Mouse (Mus musculus): Measurements from ENCODE around the gene Elmo3. TPM values are rescaled to one million over a fixed set of nuclear protein-coding genes. Genes with fewer than 3 reads are reported as not detected.
A peak's percentile ranks its signal among the peaks of the same experiment; 100 is the strongest.

Elmo3 gene
- polyA plus RNA-seq, 1 experiment = 49.6 TPM

- H3K27me3 ChIP-seq (replicated peaks; ENCODE audit: control insufficient read depth, insufficient read depth, low read length) = no peaks in the 10 kb centered on the region
- H3K4me1 ChIP-seq (ENCODE audit: control insufficient read depth, insufficient read depth, low read length) = peaks cover 7% of the 10 kb centered on the region; the same call in 1 of the 2 replicates
- H3K4me3 ChIP-seq (ENCODE audit: insufficient read depth, low read depth, low read length) = peak overlapping the region; percentile 88
- no peak overlapping the region for H3K27ac ChIP-seq (ENCODE audit: insufficient read depth, low read depth, low read length)
- no peaks in the 10 kb centered on the region; the same call in none of the 2 replicates for H3K36me3 ChIP-seq (ENCODE audit: control insufficient read depth, insufficient read depth, low read length)
- TF ChIP-seq POLR2A (IDR thresholded peaks at IDR 0.05; ENCODE audit: low read depth, low read length) = no peak
- no peak for TF ChIP-seq CTCF (conservative IDR thresholded peaks at IDR 0.05; ENCODE audit: insufficient read depth, insufficient read length, low read depth, low read length)
- no peak for DNase-seq
- 37% methylated on average over 18 of the region's 18 CpGs for WGBS
Measured at GRCm38 (mm10) chr8:105298351-105299252, 6.8 kb upstream of the Elmo3 start.

DNA sequence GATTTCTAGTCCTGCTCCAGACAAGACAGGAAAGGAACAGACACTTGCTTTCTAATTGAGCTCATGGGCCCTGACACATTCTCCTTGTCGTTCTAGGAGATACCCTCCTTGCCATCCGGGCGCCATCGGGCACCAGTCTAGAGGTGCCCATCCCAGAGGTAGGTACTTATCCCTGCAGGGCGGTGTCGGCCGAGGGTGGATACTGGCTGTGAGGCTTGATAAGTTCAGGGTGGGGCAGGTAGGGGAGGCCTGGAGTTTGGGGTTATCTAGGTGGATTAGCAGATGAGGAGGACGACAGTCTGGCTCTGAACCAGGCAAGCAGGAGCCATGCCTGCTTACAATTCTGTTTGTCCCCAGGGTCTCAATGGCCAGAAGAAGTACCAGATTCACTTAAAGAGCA, 5.4 kb upstream of the Elmo3 start:
- H3K4me3 ChIP-seq (ENCODE audit: insufficient read depth, low read depth, low read length) = no peak overlapping the region
- no peaks in the 10 kb centered on the region; the same call in none of the 2 replicates for H3K36me3 ChIP-seq (ENCODE audit: control insufficient read depth, insufficient read depth, low read length)
- WGBS = 95% methylated on average over 8 of the region's 8 CpGs
- TF ChIP-seq CTCF (conservative IDR thresholded peaks at IDR 0.05; ENCODE audit: insufficient read depth, insufficient read length, low read depth, low read length) = no peak
- TF ChIP-seq POLR2A (IDR thresholded peaks at IDR 0.05; ENCODE audit: low read depth, low read length) = no peak
- peaks cover 7% of the 10 kb centered on the region; the same call in 1 of the 2 replicates for H3K4me1 ChIP-seq (ENCODE audit: control insufficient read depth, insufficient read depth, low read length)
- no peak overlapping the region for H3K27ac ChIP-seq (ENCODE audit: insufficient read depth, low read depth, low read length)
- H3K27me3 ChIP-seq (replicated peaks; ENCODE audit: control insufficient read depth, insufficient read depth, low read length) = no peaks in the 10 kb centered on the region
- no peak for DNase-seq

GRCm38 (mm10) chr8:105303396-105303795, 2.0 kb upstream of the Elmo3 start:
- H3K27ac ChIP-seq (ENCODE audit: insufficient read depth, low read depth, low read length) = no peak overlapping the region
- H3K4me3 ChIP-seq (ENCODE audit: insufficient read depth, low read depth, low read length) = no peak overlapping the region
- no peak for TF ChIP-seq CTCF (conservative IDR thresholded peaks at IDR 0.05; ENCODE audit: insufficient read depth, insufficient read length, low read depth, low read length)
- TF ChIP-seq POLR2A (IDR thresholded peaks at IDR 0.05; ENCODE audit: low read depth, low read length) = no peak
- H3K36me3 ChIP-seq (ENCODE audit: control insufficient read depth, insufficient read depth, low read length) = no peaks in the 10 kb centered on the region; the same call in none of the 2 replicates
- peaks cover 13% of the 10 kb centered on the region; the same call in 1 of the 2 replicates for H3K4me1 ChIP-seq (ENCODE audit: control insufficient read depth, insufficient read depth, low read length)
- 74% methylated on average over 8 of the region's 8 CpGs for WGBS
- no peaks in the 10 kb centered on the region for H3K27me3 ChIP-seq (replicated peaks; ENCODE audit: control insufficient read depth, insufficient read depth, low read length)
- DNase-seq = no peak

DNA sequence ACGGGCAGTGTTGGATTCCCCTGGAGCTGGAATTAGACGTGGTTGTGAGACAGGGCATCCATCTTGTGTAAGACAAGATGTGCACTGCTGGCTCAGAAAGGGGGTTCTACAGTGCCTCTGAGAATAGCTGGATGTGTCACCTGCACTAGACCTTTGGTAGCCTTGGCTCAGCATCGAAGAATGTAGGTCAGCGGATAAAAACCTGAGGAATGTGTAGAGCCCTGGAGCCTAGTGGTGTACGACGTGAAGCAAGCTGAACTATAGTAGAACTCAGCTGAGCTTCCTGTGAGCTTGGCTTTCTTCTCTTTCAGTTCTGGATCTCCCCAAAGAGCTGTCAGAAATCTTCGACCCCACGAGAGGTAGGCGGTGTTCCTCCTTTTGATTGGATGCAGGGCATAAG, 1.5 kb upstream of the Elmo3 start:
- TF ChIP-seq POLR2A (IDR thresholded peaks at IDR 0.05; ENCODE audit: low read depth, low read length) (no peak), CTCF (conservative IDR thresholded peaks at IDR 0.05; ENCODE audit: insufficient read depth, insufficient read length, low read depth, low read length) (no peak)
- Histone ChIP-seq H3K27ac (ENCODE audit: insufficient read depth, low read depth, low read length) (no peak overlapping the region), H3K36me3 (ENCODE audit: control insufficient read depth, insufficient read depth, low read length) (no peaks in the 10 kb centered on the region; the same call in none of the 2 replicates)

DNA sequence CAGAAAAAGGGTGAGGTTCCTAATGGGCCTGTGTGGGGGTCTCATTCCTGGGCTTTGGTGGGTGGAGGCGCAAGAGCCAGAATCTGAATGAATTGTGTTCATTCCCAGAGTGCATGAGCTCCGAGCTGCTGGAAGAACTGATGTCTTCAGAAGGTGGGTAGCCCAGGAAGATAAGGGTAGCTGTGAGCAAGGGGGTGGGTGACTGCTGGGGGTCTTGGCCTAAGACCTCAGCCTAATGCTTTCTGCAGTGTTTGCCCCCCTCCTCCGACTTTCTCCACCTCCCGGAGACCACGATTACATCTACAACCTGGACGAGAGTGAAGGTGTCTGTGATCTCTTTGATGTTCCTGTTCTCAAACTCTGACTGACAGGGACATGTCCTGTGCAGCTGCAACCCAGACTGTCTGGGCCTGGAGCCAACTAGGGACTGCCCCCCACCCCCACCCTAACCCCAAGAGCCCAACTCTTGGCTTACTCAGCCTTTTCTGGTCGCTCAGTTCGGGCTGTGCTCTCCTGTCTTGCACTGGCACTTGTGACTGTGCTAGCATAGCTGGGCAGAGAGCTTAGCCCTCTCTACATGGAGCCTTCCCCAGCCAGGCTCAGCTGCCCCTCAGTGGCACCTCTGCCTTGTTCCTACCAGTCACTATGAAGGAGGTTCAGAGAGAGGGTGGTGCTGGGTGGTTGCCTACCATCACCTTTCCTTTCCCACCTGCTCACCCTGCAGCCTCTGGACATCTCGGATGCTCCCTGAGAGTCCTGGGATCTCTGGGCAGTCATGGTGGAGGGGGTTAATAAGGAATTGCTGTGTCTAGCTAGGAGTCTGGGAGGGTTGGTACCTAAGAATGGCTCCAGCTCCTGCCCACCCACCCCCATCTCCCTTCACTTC, 833 bp upstream of the Elmo3 start:
- TF ChIP-seq POLR2A (IDR thresholded peaks at IDR 0.05; ENCODE audit: low read depth, low read length) = no peak
- TF ChIP-seq CTCF (conservative IDR thresholded peaks at IDR 0.05; ENCODE audit: insufficient read depth, insufficient read length, low read depth, low read length) = no peak
- Histone ChIP-seq H3K4me1 (ENCODE audit: control insufficient read depth, insufficient read depth, low read length) (peaks cover 9% of the 10 kb centered on the region; the same call in 1 of the 2 replicates), H3K4me3 (ENCODE audit: insufficient read depth, low read depth, low read length) (no peak overlapping the region), H3K27me3 (replicated peaks; ENCODE audit: control insufficient read depth, insufficient read depth, low read length) (no peaks in the 10 kb centered on the region), H3K27ac (ENCODE audit: insufficient read depth, low read depth, low read length) (no peak overlapping the region), H3K36me3 (ENCODE audit: control insufficient read depth, insufficient read depth, low read length) (no peaks in the 10 kb centered on the region; the same call in none of the 2 replicates)
- WGBS = 55% methylated on average over 9 of the region's 9 CpGs
- no peak for DNase-seq

More for the DNA sequence above, 1.5 kb upstream of the Elmo3 start:
- H3K4me1 ChIP-seq (ENCODE audit: control insufficient read depth, insufficient read depth, low read length) = peaks cover 9% of the 10 kb centered on the region; the same call in 1 of the 2 replicates
- 59% methylated on average over 9 of the region's 9 CpGs for WGBS
- DNase-seq = no peak
- no peak overlapping the region for H3K4me3 ChIP-seq (ENCODE audit: insufficient read depth, low read depth, low read length)
- no peaks in the 10 kb centered on the region for H3K27me3 ChIP-seq (replicated peaks; ENCODE audit: control insufficient read depth, insufficient read depth, low read length)

GRCm38 (mm10) chr8:105306146-105306691, 818 bp downstream of the Elmo3 start:
- no peaks in the 10 kb centered on the region for H3K27me3 ChIP-seq (replicated peaks; ENCODE audit: control insufficient read depth, insufficient read depth, low read length)
- peaks cover 9% of the 10 kb centered on the region; the same call in 1 of the 2 replicates for H3K4me1 ChIP-seq (ENCODE audit: control insufficient read depth, insufficient read depth, low read length)
- DNase-seq = no peak
- H3K27ac ChIP-seq (ENCODE audit: insufficient read depth, low read depth, low read length) = no peak overlapping the region
- no peaks in the 10 kb centered on the region; the same call in 1 of the 2 replicates for H3K36me3 ChIP-seq (ENCODE audit: control insufficient read depth, insufficient read depth, low read length)
- peak overlapping the region; percentile 66 for H3K4me3 ChIP-seq (ENCODE audit: insufficient read depth, low read depth, low read length)
- WGBS = 24% methylated on average over 5 of the region's 5 CpGs
- no peak for TF ChIP-seq CTCF (conservative IDR thresholded peaks at IDR 0.05; ENCODE audit: insufficient read depth, insufficient read length, low read depth, low read length)
- TF ChIP-seq POLR2A (IDR thresholded peaks at IDR 0.05; ENCODE audit: low read depth, low read length) = no peak

Data from kidney, adult 2 months (tissue).